Mouse (Mus musculus) hindbrain, embryonic 11.5 days (tissue): ENCODE measurements at regions not wholly inside any gene's neighbourhood (a gene's known extent, or its start where the extent isn't known, plus 50 kb on each side); places are given as distances from the start of the nearest gene placed in this dataset.

Experiments
- ATAC-seq: fragments of 200-750 bp; cut with Nextera tagmentation; 2 replicates; pipeline ENCODE4 v1.8.0; 2017; ENCODE audit warnings: mild to moderate bottlenecking, moderate TSS enrichment, moderate library complexity; ENCODE audit not compliant: low FRiP score
- DNase-seq: peaks from one replicate; pipeline ENCODE4 v3.0.0-alpha.2; 2015; ENCODE audit warnings: low spot score
- H3K27ac ChIP-seq: fragments of 300-500 bp; sonication (generic); 2 replicates; pipeline ENCODE4 v1.5.1; 2014; ENCODE audit warnings: mild to moderate bottlenecking, low read depth, low read length
- H3K27me3 ChIP-seq: fragments of 300-500 bp; sonication (generic); 2 replicates; pipeline ENCODE4 v1.6.1; 2014; ENCODE audit warnings: mild to moderate bottlenecking, low read length, moderate library complexity, mixed read lengths; ENCODE audit not compliant: control insufficient read depth, insufficient read depth
- H3K36me3 ChIP-seq: fragments of 300-500 bp; sonication (generic); 2 replicates; pipeline ENCODE4 v1.6.1; 2014; ENCODE audit warnings: mild to moderate bottlenecking, low read length, moderate library complexity, mixed read lengths; ENCODE audit not compliant: control insufficient read depth, insufficient read depth
- H3K4me1 ChIP-seq: fragments of 300-500 bp; sonication (generic); replicated peaks from 2 replicates; pipeline ENCODE4 v1.6.1; 2014; ENCODE audit warnings: low read length, mixed read lengths; ENCODE audit not compliant: control insufficient read depth, insufficient read depth
- H3K4me2 ChIP-seq: fragments of 300-500 bp; sonication (generic); replicated peaks from 2 replicates; pipeline ENCODE4 v1.6.1; 2014; ENCODE audit warnings: mild to moderate bottlenecking, low read depth, low read length
- H3K4me3 ChIP-seq: fragments of 300-500 bp; sonication (generic); 2 replicates; pipeline ENCODE4 v1.5.1; 2014; ENCODE audit warnings: low read depth, low read length
- H3K9ac ChIP-seq: fragments of 300-500 bp; sonication (generic); 2 replicates; pipeline ENCODE4 v1.6.1; 2014; ENCODE audit warnings: low read depth, low read length
- H3K9me3 ChIP-seq: fragments of 300-500 bp; sonication (generic); 2 replicates; pipeline ENCODE4 v1.6.1; 2016; ENCODE audit warnings: low read length; ENCODE audit not compliant: control insufficient read depth
- WGBS: fragments of 180-500 bp; shearing (Covaris S2); extraction: QIAGEN DNeasy Blood & Tissue Kit; methylation state at CpG from one replicate; pipeline ENCODE4 v1.1.7; 2014; 5-methylcytosine and 5-hydroxymethylcytosine counted together

GRCm38 (mm10) chr1:81897241-81897640, 335.7 kb upstream of the Gm9747 start:
- Histone ChIP-seq H3K36me3 (no peaks in the 10 kb centered on the region), H3K4me3 (no peak overlapping the region), H3K9me3 (no peaks in the 10 kb centered on the region), H3K27ac (no peak overlapping the region), H3K9ac (no peak overlapping the region), H3K27me3 (no peaks in the 10 kb centered on the region), H3K4me1 (no peaks in the 10 kb centered on the region), H3K4me2 (no peak overlapping the region)
- ATAC-seq (no peak), DNase-seq (no peak)
- whole genome bisulfite sequencing, result 78% methylated on average over 3 of the region's 3 CpGs

DNA sequence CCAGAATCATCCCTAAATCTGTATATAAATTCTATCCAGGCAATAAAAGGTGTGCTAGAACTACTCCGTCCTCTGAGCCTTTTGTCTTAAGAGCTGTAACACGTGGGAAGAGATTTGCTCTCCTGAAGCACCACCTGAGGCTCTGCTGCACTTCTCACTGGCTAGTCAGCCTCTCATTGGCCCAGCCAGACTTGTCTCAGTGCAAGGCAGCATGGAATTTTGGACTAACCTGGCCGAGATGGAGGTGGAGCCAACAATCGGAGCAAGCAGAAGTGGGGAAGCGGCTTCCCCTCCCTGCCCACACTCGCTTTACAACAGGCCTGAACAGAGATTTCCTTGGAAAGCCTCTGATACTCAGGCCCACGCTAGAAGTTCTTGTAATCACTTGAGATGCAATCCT, 332.1 kb upstream of the Gm9747 start:
- H3K9me3 ChIP-seq, result no peaks in the 10 kb centered on the region
- H3K9ac ChIP-seq, result no peak overlapping the region
- H3K27ac ChIP-seq, result no peak overlapping the region
- no peak overlapping the region for H3K4me3 ChIP-seq
- ATAC-seq, result no peak
- H3K4me2 ChIP-seq, result no peak overlapping the region
- WGBS, result 69% methylated on average over 7 of the region's 7 CpGs
- no peaks in the 10 kb centered on the region for H3K36me3 ChIP-seq
- no peaks in the 10 kb centered on the region for H3K27me3 ChIP-seq
- no peaks in the 10 kb centered on the region for H3K4me1 ChIP-seq
- DNase-seq, result no peak

DNA sequence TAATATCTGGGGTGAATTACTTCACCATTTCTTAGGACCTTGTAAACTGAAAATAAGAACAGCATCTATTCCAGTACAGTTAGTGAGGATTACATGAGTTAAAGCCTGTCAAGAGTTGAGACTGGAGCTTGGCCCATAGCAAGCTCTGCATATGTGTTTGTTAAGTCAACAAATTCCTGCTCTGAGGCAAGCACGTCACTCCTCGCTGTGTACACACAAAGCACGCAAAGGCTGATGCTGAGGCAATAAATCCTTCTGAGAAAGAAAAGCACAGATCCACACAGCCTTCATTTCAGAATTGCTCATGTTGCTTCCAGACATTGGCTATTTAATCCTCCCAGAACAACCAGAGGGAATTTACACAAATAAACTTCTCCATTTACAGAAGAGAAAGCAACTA, 328.9 kb upstream of the Gm9747 start:
- H3K4me3 ChIP-seq, result no peak overlapping the region
- H3K9ac ChIP-seq, result no peak overlapping the region
- H3K36me3 ChIP-seq, result no peaks in the 10 kb centered on the region
- ATAC-seq (no peak), DNase-seq (no peak)
- H3K27ac ChIP-seq, result no peak overlapping the region
- no peaks in the 10 kb centered on the region for H3K27me3 ChIP-seq
- no peaks in the 10 kb centered on the region for H3K9me3 ChIP-seq
- no peak overlapping the region for H3K4me2 ChIP-seq
- H3K4me1 ChIP-seq, result no peaks in the 10 kb centered on the region
- 72% methylated on average over 3 of the region's 3 CpGs for WGBS

DNA sequence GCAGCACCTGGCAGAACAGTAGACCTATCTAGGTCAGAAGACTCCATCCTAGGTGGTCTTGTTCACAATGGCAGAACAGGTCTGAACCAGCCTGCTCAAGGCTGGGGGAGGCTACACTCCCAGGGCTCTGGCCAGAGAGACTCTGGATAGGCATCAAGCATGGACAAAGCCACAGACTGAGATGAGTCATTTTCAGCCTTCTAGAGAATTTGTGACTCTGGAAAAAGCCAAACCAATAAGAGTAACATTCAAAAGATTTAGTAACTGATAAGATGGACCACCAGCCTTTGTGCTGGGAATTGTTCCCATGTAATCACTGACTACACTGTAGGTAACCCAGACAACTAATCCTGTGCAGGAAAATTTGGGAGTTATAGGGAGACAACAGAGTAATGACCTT, 320.3 kb upstream of the Gm9747 start:
- no peak overlapping the region for H3K4me2 ChIP-seq
- ATAC-seq, result no peak
- no peaks in the 10 kb centered on the region for H3K27me3 ChIP-seq
- H3K27ac ChIP-seq, result no peak overlapping the region
- H3K4me1 ChIP-seq, result no peaks in the 10 kb centered on the region
- H3K9me3 ChIP-seq, result no peaks in the 10 kb centered on the region
- no peak overlapping the region for H3K4me3 ChIP-seq
- H3K9ac ChIP-seq, result no peak overlapping the region
- no peak for DNase-seq
- no peaks in the 10 kb centered on the region for H3K36me3 ChIP-seq

- WGBS, result 82% methylated on average over 4 of the region's 4 CpGs
- H3K4me2 ChIP-seq, result no peak overlapping the region
These were observed 319.3 kb upstream of the Gm9747 start for GRCm38 (mm10) chr1:81913561-81913964.

GRCm38 (mm10) chr1:81916840-81917239, 316.1 kb upstream of the Gm9747 start:
- WGBS, result 81% methylated on average over 2 of the region's 2 CpGs
- no peak for DNase-seq
- Histone ChIP-seq H3K9ac (no peak overlapping the region), H3K9me3 (no peaks in the 10 kb centered on the region), H3K4me3 (no peak overlapping the region), H3K36me3 (no peaks in the 10 kb centered on the region), H3K27me3 (no peaks in the 10 kb centered on the region), H3K4me1 (no peaks in the 10 kb centered on the region), H3K27ac (no peak overlapping the region), H3K4me2 (no peak overlapping the region)
- ATAC-seq, result no peak

More at GRCm38 (mm10) chr1:81913561-81913964, 319.3 kb upstream of the Gm9747 start:
- DNase-seq (no peak), ATAC-seq (no peak)
- Histone ChIP-seq H3K9ac (no peak overlapping the region), H3K27me3 (no peaks in the 10 kb centered on the region), H3K36me3 (no peaks in the 10 kb centered on the region), H3K4me3 (no peak overlapping the region), H3K27ac (no peak overlapping the region), H3K4me1 (no peaks in the 10 kb centered on the region), H3K9me3 (no peaks in the 10 kb centered on the region)

GRCm38 (mm10) chr1:81927721-81928120, 305.2 kb upstream of the Gm9747 start:
- Histone ChIP-seq H3K27me3 (no peaks in the 10 kb centered on the region), H3K4me2 (no peak overlapping the region), H3K27ac (no peak overlapping the region), H3K4me3 (no peak overlapping the region), H3K9ac (no peak overlapping the region), H3K4me1 (no peaks in the 10 kb centered on the region), H3K9me3 (no peaks in the 10 kb centered on the region), H3K36me3 (no peaks in the 10 kb centered on the region)
- no peak for ATAC-seq
- 87% methylated on average over 5 of the region's 5 CpGs for WGBS
- DNase-seq, result no peak

- Histone ChIP-seq H3K9ac (no peak overlapping the region), H3K4me1 (no peaks in the 10 kb centered on the region), H3K27ac (no peak overlapping the region), H3K36me3 (no peaks in the 10 kb centered on the region), H3K4me2 (no peak overlapping the region), H3K4me3 (no peak overlapping the region), H3K27me3 (no peaks in the 10 kb centered on the region), H3K9me3 (no peaks in the 10 kb centered on the region)
- DNase-seq (no peak), ATAC-seq (peak; percentile 54; the same call in 1 of the 2 replicates)
These were observed 299.8 kb upstream of the Gm9747 start for GRCm38 (mm10) chr1:81933064-81933463.

- H3K9ac ChIP-seq, result no peak overlapping the region
- 72% methylated on average over 5 of the region's 5 CpGs for WGBS
- H3K27me3 ChIP-seq, result no peaks in the 10 kb centered on the region
- H3K36me3 ChIP-seq, result no peaks in the 10 kb centered on the region
- no peak overlapping the region for H3K4me3 ChIP-seq
- no peaks in the 10 kb centered on the region for H3K9me3 ChIP-seq
- no peak overlapping the region for H3K4me2 ChIP-seq
- H3K27ac ChIP-seq, result no peak overlapping the region
- DNase-seq (no peak), ATAC-seq (no peak)
- H3K4me1 ChIP-seq, result no peaks in the 10 kb centered on the region; the same call in 1 of the 2 replicates
These were observed 287.7 kb upstream of the Gm9747 start for GRCm38 (mm10) chr1:81945236-81945635.
